Mouse (Mus musculus) left cerebral cortex, postnatal 25 days (tissue): ENCODE results near the gene Zfp607a. TPM values are rescaled to one million over a fixed set of nuclear protein-coding genes. Genes with fewer than 3 reads are reported as not detected.

Experiments used
- total RNA-seq, 2 experiments: library from RNA; stranded (reverse); gene quantifications; 2 replicates each; pipeline ENCODE4 v1.2.3; 2021

The Zfp607a gene
- total RNA-seq, 2 experiments from 2014 or later: 1.7 to 2.0 TPM

Other genes with a start within 250 kb of the Zfp607a start
- gene Ttc9b, start 203.6 kb upstream of the Zfp607a start, total RNA-seq: 100 to 1,000 TPM; 137 to 140 TPM
- 100 to 1,000 TPM; 225 to 229 TPM for gene Map3k10, start 182.9 kb upstream of the Zfp607a start, total RNA-seq
- gene Zfp607b, start 168.2 kb upstream of the Zfp607a start, total RNA-seq: 10 to 100 TPM in 1 of 2 experiments, 1 to 10 TPM in 1; 9.4 to 10.5 TPM
- 10 to 100 TPM; 32.7 to 36.0 TPM for gene Zfp60, start 126.1 kb upstream of the Zfp607a start, total RNA-seq
- 1 to 10 TPM; 7.2 to 8.2 TPM for gene Zfp626, start 50.3 kb upstream of the Zfp607a start, total RNA-seq
- 1 to 10 TPM; 4.2 to 4.6 TPM for gene Zfp59, start 18.9 kb upstream of the Zfp607a start, total RNA-seq
- 10 to 100 TPM; 15.9 to 18.1 TPM for gene Zfp974, start 71.9 kb downstream of the Zfp607a start, total RNA-seq
- 10 to 100 TPM; 21.0 to 21.1 TPM for gene Zfp780b, start 121.6 kb downstream of the Zfp607a start, total RNA-seq
- gene Zfp850, start 156.6 kb downstream of the Zfp607a start, total RNA-seq: 1 to 10 TPM; 5.9 to 6.4 TPM
- 100 to 1,000 TPM; 124 to 130 TPM for gene Psmc4, start 192.6 kb downstream of the Zfp607a start, total RNA-seq
- gene Fcgbp, start 213.7 kb downstream of the Zfp607a start, total RNA-seq: under 1 TPM; 0.25 to 0.44 TPM